Mouse (Mus musculus) embryonic fibroblast, embryonic 13.5 days (primary cell): ENCODE data around the gene RPS10-NUDT3.

Experiments
- CTCF ChIP-seq: IDR thresholded peaks from 2 replicates; pipeline ENCODE4 v1.5.1; 2011; ENCODE audit warnings: mild to moderate bottlenecking, control low read depth, low read length, moderate library complexity, borderline replicate concordance; ENCODE audit not compliant: insufficient read depth
- POLR2A ChIP-seq: IDR thresholded peaks from 2 replicates; pipeline ENCODE4 v1.6.1; 2011; ENCODE audit warnings: low read depth, mild to moderate bottlenecking, control low read depth, low read length, moderate library complexity

GRCm38 (mm10) chr17:27544551-27544950 lies 90.5 kb downstream of the RPS10-NUDT3 start:
- TF ChIP-seq POLR2A (no peak), CTCF (no peak)
